Mouse (Mus musculus): ENCODE measurements around the gene Chka.

The Chka gene

GRCm38 (mm10) chr19:3853121-3853520, 1.5 kb downstream of the Chka start:
- DNase-seq (ENCODE audit: low read depth, low spot score), result no peak
- Histone ChIP-seq H3K27me3 (ENCODE audit: control insufficient read depth, insufficient read depth, low read length, poor library complexity, severe bottlenecking) (no peaks in the 10 kb centered on the region), H3K36me3 (ENCODE audit: control insufficient read depth, insufficient read depth, low read length, poor library complexity, severe bottlenecking) (no peaks in the 10 kb centered on the region; the same call in 1 of the 2 replicates)

- Histone ChIP-seq H3K36me3 (ENCODE audit: control insufficient read depth, insufficient read depth, low read length, poor library complexity, severe bottlenecking) (no peaks in the 10 kb centered on the region; the same call in 1 of the 2 replicates), H3K27me3 (ENCODE audit: control insufficient read depth, insufficient read depth, low read length, poor library complexity, severe bottlenecking) (no peaks in the 10 kb centered on the region)
- no peak for DNase-seq (ENCODE audit: low read depth, low spot score)
Observed at GRCm38 (mm10) chr19:3853891-3854290, 2.3 kb downstream of the Chka start.

DNA sequence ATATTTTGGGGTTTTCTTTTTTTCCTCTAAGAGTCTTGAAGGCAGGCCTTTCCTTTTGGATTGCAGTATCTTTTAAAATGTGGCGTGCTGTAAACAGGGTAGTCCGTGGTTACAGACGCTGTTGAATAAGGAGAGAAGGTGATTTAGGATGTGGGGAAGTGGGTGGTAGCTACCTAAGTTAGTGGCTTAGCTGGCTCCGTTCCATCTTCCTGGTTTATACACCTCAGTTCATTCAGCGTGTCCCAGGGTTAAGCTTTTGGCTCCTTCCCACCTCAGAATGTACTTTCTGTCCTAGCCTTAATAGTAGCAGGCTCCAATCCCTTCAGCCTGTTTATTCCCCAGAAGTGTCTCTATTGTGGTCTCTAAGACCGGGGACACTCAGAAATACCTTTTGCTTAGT, 3.5 kb downstream of the Chka start:
- no peaks in the 10 kb centered on the region for H3K27me3 ChIP-seq (ENCODE audit: control insufficient read depth, insufficient read depth, low read length, poor library complexity, severe bottlenecking)
- no peaks in the 10 kb centered on the region; the same call in 1 of the 2 replicates for H3K36me3 ChIP-seq (ENCODE audit: control insufficient read depth, insufficient read depth, low read length, poor library complexity, severe bottlenecking)
- no peak for DNase-seq (ENCODE audit: low read depth, low spot score)

- no peaks in the 10 kb centered on the region; the same call in 1 of the 2 replicates for H3K36me3 ChIP-seq (ENCODE audit: control insufficient read depth, insufficient read depth, low read length, poor library complexity, severe bottlenecking)
- H3K27me3 ChIP-seq (ENCODE audit: control insufficient read depth, insufficient read depth, low read length, poor library complexity, severe bottlenecking), result no peaks in the 10 kb centered on the region
- no peak for DNase-seq (ENCODE audit: low read depth, low spot score)
Observed at GRCm38 (mm10) chr19:3855601-3856000, 4.0 kb downstream of the Chka start.

- Histone ChIP-seq H3K27me3 (ENCODE audit: control insufficient read depth, insufficient read depth, low read length, poor library complexity, severe bottlenecking) (no peaks in the 10 kb centered on the region), H3K36me3 (ENCODE audit: control insufficient read depth, insufficient read depth, low read length, poor library complexity, severe bottlenecking) (no peaks in the 10 kb centered on the region; the same call in 1 of the 2 replicates)
- no peak for DNase-seq (ENCODE audit: low read depth, low spot score)
Observed at GRCm38 (mm10) chr19:3857220-3857619, 5.6 kb downstream of the Chka start.

GRCm38 (mm10) chr19:3862713-3863112, 11.1 kb downstream of the Chka start:
- no peak for DNase-seq (ENCODE audit: low read depth, low spot score)
- H3K36me3 ChIP-seq (ENCODE audit: control insufficient read depth, insufficient read depth, low read length, poor library complexity, severe bottlenecking), result peaks cover 1% of the 10 kb centered on the region; the same call in 1 of the 2 replicates
- H3K27me3 ChIP-seq (ENCODE audit: control insufficient read depth, insufficient read depth, low read length, poor library complexity, severe bottlenecking), result no peaks in the 10 kb centered on the region

DNA sequence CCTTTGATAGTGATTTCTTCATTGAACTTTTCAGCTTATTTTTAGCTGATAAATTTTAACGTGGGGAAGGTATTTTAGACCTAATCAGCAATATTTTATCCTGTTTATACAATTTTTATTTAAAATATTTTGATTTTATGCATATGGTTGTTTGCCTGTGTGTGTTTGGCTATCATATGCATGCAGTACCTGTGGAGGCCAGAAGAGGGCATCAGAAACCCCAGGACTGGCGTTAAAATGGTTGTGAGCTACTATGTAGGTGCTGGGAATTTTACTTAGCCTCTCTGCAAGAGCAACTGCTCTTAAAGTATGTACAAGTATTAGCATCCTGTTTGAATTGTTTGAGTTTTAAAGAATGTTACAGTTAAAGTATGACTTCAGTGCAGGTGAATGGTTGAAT, 13.4 kb downstream of the Chka start:
- peaks cover 3% of the 10 kb centered on the region; the same call in 1 of the 2 replicates for H3K36me3 ChIP-seq (ENCODE audit: control insufficient read depth, insufficient read depth, low read length, poor library complexity, severe bottlenecking)
- DNase-seq (ENCODE audit: low read depth, low spot score), result peak; percentile 43
- H3K27me3 ChIP-seq (ENCODE audit: control insufficient read depth, insufficient read depth, low read length, poor library complexity, severe bottlenecking), result no peaks in the 10 kb centered on the region

- DNase-seq (ENCODE audit: low read depth, low spot score), result no peak
Observed at GRCm38 (mm10) chr19:3868290-3868689, 16.7 kb downstream of the Chka start.

DNA sequence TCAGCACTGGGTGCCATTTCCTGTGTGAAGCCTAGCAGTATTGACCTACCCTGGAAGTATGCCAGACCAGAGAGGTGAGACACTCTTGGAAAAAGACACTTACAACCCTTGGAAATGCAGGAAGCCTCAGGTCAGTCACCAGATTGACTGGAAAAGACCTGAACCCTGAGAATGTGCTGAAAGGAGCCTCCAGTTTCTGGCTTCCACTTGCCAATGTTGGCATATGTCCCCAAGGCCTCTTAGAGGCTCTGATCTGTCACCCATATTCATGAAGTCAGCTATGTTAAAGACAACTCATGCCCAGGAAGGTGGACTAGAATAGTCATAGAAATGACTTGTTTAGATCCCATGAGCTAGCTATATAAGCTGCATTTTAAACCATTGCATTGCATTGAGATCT, 19.9 kb downstream of the Chka start:
- Histone ChIP-seq H3K27me3 (ENCODE audit: control insufficient read depth, insufficient read depth, low read length, poor library complexity, severe bottlenecking) (no peaks in the 10 kb centered on the region), H3K36me3 (ENCODE audit: control insufficient read depth, insufficient read depth, low read length, poor library complexity, severe bottlenecking) (peaks cover 2% of the 10 kb centered on the region; the same call in 1 of the 2 replicates)
- DNase-seq (ENCODE audit: low read depth, low spot score), result no peak

More at GRCm38 (mm10) chr19:3868290-3868689, 16.7 kb downstream of the Chka start:
- Histone ChIP-seq H3K36me3 (ENCODE audit: control insufficient read depth, insufficient read depth, low read length, poor library complexity, severe bottlenecking) (peaks cover 3% of the 10 kb centered on the region; the same call in 1 of the 2 replicates), H3K27me3 (ENCODE audit: control insufficient read depth, insufficient read depth, low read length, poor library complexity, severe bottlenecking) (no peaks in the 10 kb centered on the region)

DNA sequence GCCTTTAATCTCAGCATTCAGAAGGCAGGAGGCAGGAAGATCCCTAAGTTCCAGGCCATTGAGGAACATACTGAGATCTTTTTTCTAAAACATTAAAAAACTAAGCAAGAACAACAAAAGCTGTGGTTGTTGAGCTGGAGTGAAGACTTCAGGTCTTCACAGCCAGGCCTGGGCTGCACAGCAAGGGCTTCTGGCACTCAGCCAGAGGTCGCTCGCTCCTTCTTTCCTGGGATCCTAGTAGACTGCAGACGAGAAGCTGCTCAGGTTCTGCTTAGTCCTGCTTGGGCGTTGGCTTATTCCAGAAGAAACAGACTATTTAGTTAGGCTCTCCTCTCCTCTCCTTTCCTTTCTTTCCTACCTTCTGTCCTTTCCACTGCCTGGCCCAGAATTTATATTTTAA, 20.8 kb downstream of the Chka start:
- H3K36me3 ChIP-seq (ENCODE audit: control insufficient read depth, insufficient read depth, low read length, poor library complexity, severe bottlenecking), result peaks cover 4% of the 10 kb centered on the region; the same call in 1 of the 2 replicates
- no peaks in the 10 kb centered on the region for H3K27me3 ChIP-seq (ENCODE audit: control insufficient read depth, insufficient read depth, low read length, poor library complexity, severe bottlenecking)
- no peak for DNase-seq (ENCODE audit: low read depth, low spot score)

DNA sequence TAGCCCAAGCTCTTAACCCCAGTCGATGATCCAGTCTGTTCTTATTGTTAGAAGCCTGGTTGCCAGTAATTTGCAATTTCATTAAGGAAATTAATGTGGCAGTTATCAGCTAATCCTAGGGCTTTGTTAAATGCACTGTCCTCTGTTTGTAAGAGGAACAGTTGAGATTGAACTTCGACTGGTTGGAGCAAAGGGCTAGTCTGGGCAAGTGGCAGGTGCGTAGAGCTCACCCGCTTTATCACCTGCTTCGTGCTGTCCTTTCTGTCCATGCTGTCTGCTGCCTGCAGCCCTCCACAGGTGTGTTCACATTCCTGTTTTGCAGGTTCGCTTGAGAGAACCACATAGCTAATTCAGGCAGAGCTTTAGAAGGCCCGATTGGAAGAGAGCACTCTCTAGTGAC, 23.5 kb downstream of the Chka start:
- H3K27me3 ChIP-seq (ENCODE audit: control insufficient read depth, insufficient read depth, low read length, poor library complexity, severe bottlenecking), result no peaks in the 10 kb centered on the region
- no peak for DNase-seq (ENCODE audit: low read depth, low spot score)
- H3K36me3 ChIP-seq (ENCODE audit: control insufficient read depth, insufficient read depth, low read length, poor library complexity, severe bottlenecking), result 0 out of 2 replicates have a peak, but pooled peaks cover 2% of the 10 kb centered on the region

- Histone ChIP-seq H3K27me3 (ENCODE audit: control insufficient read depth, insufficient read depth, low read length, poor library complexity, severe bottlenecking) (no peaks in the 10 kb centered on the region), H3K36me3 (ENCODE audit: control insufficient read depth, insufficient read depth, low read length, poor library complexity, severe bottlenecking) (peaks cover 8% of the 10 kb centered on the region)
- DNase-seq (ENCODE audit: low read depth, low spot score), result no peak
Observed at GRCm38 (mm10) chr19:3880054-3880848, 28.7 kb downstream of the Chka start.

- Histone ChIP-seq H3K36me3 (ENCODE audit: control insufficient read depth, insufficient read depth, low read length, poor library complexity, severe bottlenecking) (peaks cover 10% of the 10 kb centered on the region), H3K27me3 (ENCODE audit: control insufficient read depth, insufficient read depth, low read length, poor library complexity, severe bottlenecking) (no peaks in the 10 kb centered on the region)
- DNase-seq (ENCODE audit: low read depth, low spot score), result no peak
Observed at GRCm38 (mm10) chr19:3882214-3882613, 30.6 kb downstream of the Chka start.

GRCm38 (mm10) chr19:3884325-3884990, 32.9 kb downstream of the Chka start:
- H3K36me3 ChIP-seq (ENCODE audit: control insufficient read depth, insufficient read depth, low read length, poor library complexity, severe bottlenecking), result peaks cover 10% of the 10 kb centered on the region
- DNase-seq (ENCODE audit: low read depth, low spot score), result no peak
- no peaks in the 10 kb centered on the region for H3K27me3 ChIP-seq (ENCODE audit: control insufficient read depth, insufficient read depth, low read length, poor library complexity, severe bottlenecking)

- peaks cover 9% of the 10 kb centered on the region for H3K36me3 ChIP-seq (ENCODE audit: control insufficient read depth, insufficient read depth, low read length, poor library complexity, severe bottlenecking)
- H3K27me3 ChIP-seq (ENCODE audit: control insufficient read depth, insufficient read depth, low read length, poor library complexity, severe bottlenecking), result no peaks in the 10 kb centered on the region
- DNase-seq (ENCODE audit: low read depth, low spot score), result no peak
Observed at GRCm38 (mm10) chr19:3889096-3889495, 37.5 kb downstream of the Chka start.

Measured in splenic B cell, adult 2 months (primary cell).